Mouse (Mus musculus) thymus, postnatal 25 days (tissue): ENCODE results near the gene Ep300.

Experiments
- DNase-seq: peaks from one replicate; pipeline ENCODE4 v3.0.0; 2022

Gene Ep300

DNA sequence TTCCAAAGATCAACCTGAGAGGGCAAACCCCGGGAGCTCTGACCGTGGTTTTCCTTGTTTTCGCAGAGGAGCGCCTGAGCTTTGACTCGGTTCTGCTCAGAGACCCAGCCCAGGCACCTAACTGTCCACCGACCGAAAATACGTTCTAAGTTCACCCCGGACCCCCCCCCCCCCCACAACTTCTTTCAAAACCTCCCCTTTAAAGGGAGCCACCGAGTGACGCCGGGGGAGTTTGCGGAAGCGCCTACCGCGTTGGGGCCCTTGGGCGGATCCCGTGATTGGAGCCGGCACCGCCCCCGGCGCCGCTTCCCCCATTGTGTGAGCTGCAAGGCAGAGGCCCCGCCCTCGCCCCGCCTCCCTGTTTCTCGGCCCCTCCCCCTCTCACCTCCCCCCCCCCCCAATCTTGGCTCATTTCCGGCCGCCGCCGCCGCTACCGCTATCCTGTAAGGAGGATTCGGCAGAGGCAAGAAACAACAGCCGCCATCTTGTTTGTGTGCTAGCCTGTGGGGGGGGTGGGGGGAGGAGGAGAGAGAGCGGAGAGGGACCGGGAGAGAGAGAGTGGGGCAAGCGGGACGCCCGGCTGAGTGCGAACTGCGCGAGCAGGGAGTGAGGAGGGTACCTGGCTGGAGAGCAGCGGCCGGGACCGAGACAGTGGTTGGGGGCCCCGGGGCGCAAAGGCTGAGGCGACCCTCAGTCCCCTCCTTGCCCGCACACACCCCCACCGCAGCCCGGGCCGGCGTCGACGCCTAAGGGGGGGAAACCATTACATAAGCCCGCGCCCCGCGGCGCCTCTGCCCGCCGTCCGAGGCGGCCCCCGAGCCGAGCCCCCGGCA lies at the start of gene Ep300:
Ep300 (plus strand) TSS at position 439 of the 833 bp plus-strand sequence.
- DNase-seq, result peak; percentile 97

GRCm38 (mm10) chr15:81535881-81536351 lies 49.2 kb upstream of the Ep300 start:
- DNase-seq, result no peak

GRCm38 (mm10) chr15:81538149-81538548 lies 47.0 kb upstream of the Ep300 start:
- no peak for DNase-seq

- DNase-seq, result peak; percentile 51
These were observed 45.6 kb upstream of the Ep300 start for GRCm38 (mm10) chr15:81539560-81539959.

GRCm38 (mm10) chr15:81544916-81545315 lies 40.2 kb upstream of the Ep300 start:
- DNase-seq, result no peak

- DNase-seq, result no peak
These were observed 39.6 kb upstream of the Ep300 start for GRCm38 (mm10) chr15:81545387-81546176.

DNA sequence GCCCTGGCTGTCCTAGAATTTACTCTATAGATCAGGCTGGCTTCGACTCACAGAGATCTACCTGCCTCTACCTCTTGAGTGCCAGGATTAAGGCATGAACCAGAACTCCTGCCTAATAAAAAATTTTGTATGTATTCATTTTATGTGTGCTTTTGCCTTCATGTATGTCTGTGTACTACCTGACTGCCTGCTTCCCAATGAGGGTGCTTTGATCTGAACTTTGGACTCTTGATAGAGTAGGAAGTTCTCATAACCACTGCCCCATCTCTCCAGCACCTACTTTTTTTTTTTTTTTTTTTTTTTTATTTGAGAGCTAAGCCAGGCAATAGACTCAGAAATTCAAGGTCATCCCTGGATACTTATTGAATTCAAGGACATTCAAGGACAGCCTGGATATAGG lies 31.7 kb upstream of the Ep300 start:
- no peak for DNase-seq

- no peak for DNase-seq
These were observed 30.4 kb upstream of the Ep300 start for GRCm38 (mm10) chr15:81554558-81555297.

GRCm38 (mm10) chr15:81555986-81556385 lies 29.2 kb upstream of the Ep300 start:
- no peak for DNase-seq

GRCm38 (mm10) chr15:81561501-81561900 lies 23.6 kb upstream of the Ep300 start:
- no peak for DNase-seq

DNA sequence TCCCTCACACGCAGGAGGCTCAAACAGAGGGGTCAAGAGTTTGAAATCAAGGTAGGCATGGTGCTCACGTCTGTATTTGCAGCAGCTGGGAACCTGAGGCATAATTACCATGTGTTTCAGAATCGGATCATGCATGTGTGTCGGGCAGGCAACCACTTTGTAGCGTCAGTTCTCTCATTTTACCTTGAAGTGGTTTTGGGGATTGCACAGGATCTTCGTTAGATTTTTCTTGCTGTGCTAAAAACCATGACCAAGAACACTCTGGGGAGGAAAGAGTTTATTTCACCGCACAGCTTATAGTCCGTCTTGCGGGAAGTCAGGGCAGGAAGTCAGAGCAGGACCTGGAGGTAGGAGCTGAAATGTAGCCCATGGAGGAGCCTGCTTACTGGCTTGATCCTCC lies 23.2 kb upstream of the Ep300 start:
- peak; percentile 22 for DNase-seq

- no peak for DNase-seq
These were observed 22.4 kb upstream of the Ep300 start for GRCm38 (mm10) chr15:81562491-81563488.

DNA sequence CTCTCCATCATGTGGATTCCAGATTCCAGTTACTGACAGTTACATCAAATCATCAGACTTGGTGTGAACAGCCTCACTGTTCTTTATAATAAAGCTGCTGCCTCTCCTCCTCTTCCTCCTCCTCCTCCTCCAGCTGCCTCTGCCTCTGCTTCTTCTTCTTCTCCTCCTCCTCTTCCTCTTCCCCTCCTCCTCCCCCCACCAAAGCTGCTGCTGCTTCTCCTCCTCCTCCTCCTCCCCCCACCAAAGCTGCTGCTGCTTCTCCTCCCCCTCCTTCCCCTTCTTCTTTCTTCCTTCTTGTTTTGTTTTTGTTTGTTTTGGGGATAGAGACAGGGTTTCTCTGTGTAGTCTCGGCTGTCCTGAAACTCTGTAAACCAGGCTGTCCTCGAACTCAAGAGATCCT lies 17.1 kb upstream of the Ep300 start:
- DNase-seq, result no peak

GRCm38 (mm10) chr15:81568592-81568991 lies 16.6 kb upstream of the Ep300 start:
- DNase-seq, result no peak

DNA sequence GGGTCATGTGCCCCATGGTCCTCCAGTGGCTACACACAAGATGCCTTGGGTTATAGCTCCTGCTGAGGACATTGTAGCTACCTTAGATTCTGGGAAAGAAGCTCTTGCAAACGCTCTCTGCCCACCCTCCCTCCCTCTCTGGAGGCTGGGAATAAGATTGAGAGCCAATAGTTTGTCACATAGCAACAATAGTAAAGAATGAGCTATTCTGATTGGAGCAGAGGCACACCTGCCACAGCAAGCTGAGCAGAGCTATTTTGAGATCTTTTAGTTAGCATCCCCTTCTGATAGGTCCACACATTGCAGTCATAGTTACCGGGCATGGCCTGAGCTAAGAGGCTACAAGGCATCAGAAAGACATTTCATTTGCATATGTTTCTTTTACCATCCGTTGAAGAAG lies 8.2 kb upstream of the Ep300 start:
- DNase-seq, result no peak

DNA sequence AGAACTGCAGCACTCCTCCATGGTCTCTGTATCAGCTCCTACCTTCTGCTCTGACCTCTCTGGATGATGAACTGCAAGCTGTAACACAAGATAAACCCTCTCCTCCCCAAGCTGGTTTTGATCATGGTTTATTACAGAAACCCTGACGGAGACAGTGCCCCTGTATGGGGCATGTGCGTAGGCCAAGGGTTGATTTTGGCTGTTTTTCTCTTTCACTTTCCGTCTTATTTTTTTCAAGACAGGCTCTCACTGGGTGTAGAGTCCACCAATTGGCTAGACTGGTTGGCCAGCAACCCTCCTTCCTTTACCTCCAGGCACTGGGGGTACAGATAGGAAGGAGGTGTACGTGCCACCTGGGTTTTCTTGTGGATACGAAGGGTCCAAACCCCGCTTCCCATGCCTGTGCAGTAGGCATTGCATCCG lies 7.4 kb upstream of the Ep300 start:
- DNase-seq, result no peak

DNA sequence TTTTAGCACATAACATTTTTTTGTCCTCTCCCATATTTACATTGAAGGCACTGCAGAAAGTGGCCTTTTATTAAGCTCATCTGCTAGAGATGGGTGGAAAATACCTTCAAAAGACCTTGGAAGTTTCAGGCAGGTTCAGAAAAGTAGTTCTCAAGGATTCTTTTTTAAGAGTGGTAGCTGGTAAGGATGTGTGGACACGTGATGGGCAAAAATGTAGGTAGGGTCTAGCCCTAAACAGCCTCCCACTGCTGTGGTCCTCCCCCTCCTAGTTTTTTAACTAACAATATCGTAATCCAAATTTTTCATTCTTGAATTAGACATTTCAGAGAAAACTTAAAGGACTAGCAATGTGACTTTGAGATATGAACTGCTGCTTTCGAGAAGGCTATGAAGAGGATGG lies 685 bp upstream of the Ep300 start:
- no peak for DNase-seq

- DNase-seq, result peak; percentile 91
These were observed 753 bp downstream of the Ep300 start for GRCm38 (mm10) chr15:81585746-81586461.

DNA sequence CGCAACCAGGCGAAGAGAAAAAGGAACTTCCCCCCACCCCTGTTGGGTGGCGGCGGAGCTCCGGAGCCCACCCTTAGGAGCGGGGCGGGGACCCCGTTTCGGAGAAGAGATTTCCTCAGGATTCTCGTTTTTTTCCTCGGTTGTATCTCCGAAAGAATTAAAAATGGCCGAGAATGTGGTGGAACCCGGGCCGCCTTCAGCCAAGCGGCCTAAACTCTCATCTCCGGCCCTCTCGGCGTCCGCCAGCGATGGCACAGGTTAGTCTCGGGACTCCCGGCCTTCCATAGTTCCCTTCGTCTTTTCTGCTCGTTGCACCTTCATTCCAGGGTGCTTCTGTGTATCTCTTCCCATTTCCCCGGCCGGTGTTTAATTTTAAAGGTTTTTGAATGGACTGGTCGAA lies 1.3 kb downstream of the Ep300 start:
- no peak for DNase-seq

DNA sequence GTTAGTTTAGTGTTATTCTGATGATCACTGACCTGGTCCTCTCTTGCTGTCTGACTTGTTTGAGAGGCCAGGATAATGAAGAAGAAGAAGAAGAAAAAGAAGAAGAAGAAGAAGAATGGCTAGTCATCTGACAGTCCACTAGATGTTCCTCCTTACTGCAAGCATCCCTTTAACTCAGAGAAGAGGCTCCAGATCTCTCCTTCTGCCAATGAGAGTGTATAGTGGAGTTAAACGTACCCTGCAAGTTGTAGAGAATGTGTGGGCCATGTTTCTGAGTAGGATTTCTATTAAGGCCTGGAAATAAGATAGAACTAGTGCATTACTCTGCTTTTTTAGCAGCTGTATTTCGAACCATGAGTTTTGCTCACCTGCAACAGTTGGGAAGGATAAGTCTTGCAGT lies 2.5 kb downstream of the Ep300 start:
- no peak for DNase-seq

- DNase-seq, result no peak
These were observed 9.1 kb downstream of the Ep300 start for GRCm38 (mm10) chr15:81594146-81594696.
